In genomic region chr2:73213871-73214659, GRCm38 (mm10) we compare ENCODE assay signal across 8 mouse cellular contexts. TPM values are rescaled to one million over a fixed set of nuclear protein-coding genes. Genes with fewer than 3 reads are reported as not detected.
DNase-seq lines count a peak whose midpoint lies in the region; ATAC-seq and TF ChIP-seq lines count a peak whose summit lies in the region.

No protein-coding gene starts in this region.

- peaks cover 25% of the 10 kb centered on the region for H3K4me1 ChIP-seq in hindbrain, embryonic 10.5 days (replicated peaks)
- no peaks in the 10 kb centered on the region; the same call in 1 of the 2 replicates for H3K4me1 ChIP-seq in lung, postnatal 0 days (ENCODE audit: insufficient read depth, low read depth, low read length)

- H3K4me2 ChIP-seq in lung, postnatal 0 days (replicated peaks; ENCODE audit: low read depth, low read length), result peak overlapping the region; percentile 93

- peak overlapping the region; percentile 90 for H3K27ac ChIP-seq in hindbrain, embryonic 10.5 days
- H3K27ac ChIP-seq in lung, postnatal 0 days (ENCODE audit: low read length), result peak overlapping the region; percentile 73

- H3K27me3 ChIP-seq in hindbrain, embryonic 10.5 days (ENCODE audit: insufficient read depth, poor library complexity, severe bottlenecking), result no peaks in the 10 kb centered on the region
- no peaks in the 10 kb centered on the region for H3K27me3 ChIP-seq in lung, postnatal 0 days (replicated peaks; ENCODE audit: insufficient read depth, low read length)

- peak overlapping the region; percentile 51 for H3K9ac ChIP-seq in lung, postnatal 0 days (replicated peaks; ENCODE audit: low read depth)

- no peak for TF ChIP-seq EP300 in lung, postnatal 0 days (IDR thresholded peaks at IDR 0.05)

- H3K4me3 ChIP-seq in hindbrain, embryonic 10.5 days, result peak overlapping the region; percentile 75
- peak overlapping the region; percentile 66 for H3K4me3 ChIP-seq in lung, postnatal 0 days (ENCODE audit: low read depth, low read length)

- WGBS in hindbrain, embryonic 10.5 days, result under 1% methylated on average over 68 of the region's 68 CpGs
- 2% methylated on average over 62 of the region's 68 CpGs for WGBS in lung, postnatal 0 days

- H3K9me3 ChIP-seq in hindbrain, embryonic 10.5 days, result no peaks in the 10 kb centered on the region
- H3K9me3 ChIP-seq in lung, postnatal 0 days (ENCODE audit: low read length), result no peaks in the 10 kb centered on the region

- peak; percentile 96 for DNase-seq in MN1 (ENCODE audit: low spot score)
- peak; percentile 91 for DNase-seq in cerebellum, adult 9-10 months
- peak; percentile 89 for DNase-seq in hindbrain, embryonic 10.5 days (ENCODE audit: low spot score)
- DNase-seq in layer of hippocampus, adult 9-11 months, result peak; percentile 93
- peak; percentile 95 for DNase-seq in lung, postnatal 0 days (ENCODE audit: low spot score)
- DNase-seq in ovary, postnatal 14 days (ENCODE audit: low spot score), result peak; percentile 88
- DNase-seq in thymus, postnatal 14 days, result peak; percentile 98

- no peak for TF ChIP-seq CTCF in lung, postnatal 0 days (IDR thresholded peaks at IDR 0.05)

- peaks cover 31% of the 10 kb centered on the region for H3K36me3 ChIP-seq in hindbrain, embryonic 10.5 days
- H3K36me3 ChIP-seq in lung, postnatal 0 days (ENCODE audit: insufficient read depth, low read length), result no peaks in the 10 kb centered on the region

- peak; percentile 98 for ATAC-seq in frontal cortex, adult (ENCODE audit: low TSS enrichment)
- ATAC-seq in lung, postnatal 0 days, result peak; percentile 99

RNA-seq across cellular contexts. Expression of gene Ola1, which starts 4.7 kb away (rescaled TPM):
- polyA plus RNA-seq in hindbrain, embryonic 10.5 days (2016; fragmentation: Nextera tagmentation; extraction: Ambion mirVana), result 76.8 and 105 TPM in 2 replicates
- polyA plus RNA-seq in lung, postnatal 0 days (2015; fragmentation: Nextera tagmentation; extraction: Ambion mirVana), result 30.4 and 30.6 TPM in 2 replicates

RNA-seq across cellular contexts. Expression of gene Sp9, which starts 57.7 kb away (rescaled TPM):
- 1.9 and 2.3 TPM in 2 replicates for polyA plus RNA-seq in hindbrain, embryonic 10.5 days (2016; fragmentation: Nextera tagmentation; extraction: Ambion mirVana)
- polyA plus RNA-seq in lung, postnatal 0 days (2015; fragmentation: Nextera tagmentation; extraction: Ambion mirVana), result not detected in 2 replicates

Comparison
In these comparisons a context has a peak if more than half of its experiments do, and no peak if none do; other contexts are left out.
1. Peak in every context shown above with its lines: DNase-seq, ATAC-seq, H3K4me3 ChIP-seq and H3K27ac ChIP-seq.